Mouse (Mus musculus) monocyte, adult 2 months (primary cell): ENCODE measurements around the gene Fstl5.
"Not testable (repeated sequence)": the region's sequence is repeated elsewhere in the genome, so short reads cannot be mapped to it uniquely, and the experiment has no call there.

Experiments
- DNase-seq, 2 experiments: peaks; one replicate each; pipeline ENCODE4 v3.0.0; 2022; ENCODE audit warnings: low spot score in 2 of 2, low read depth in 1 of 2

Gene Fstl5

DNA sequence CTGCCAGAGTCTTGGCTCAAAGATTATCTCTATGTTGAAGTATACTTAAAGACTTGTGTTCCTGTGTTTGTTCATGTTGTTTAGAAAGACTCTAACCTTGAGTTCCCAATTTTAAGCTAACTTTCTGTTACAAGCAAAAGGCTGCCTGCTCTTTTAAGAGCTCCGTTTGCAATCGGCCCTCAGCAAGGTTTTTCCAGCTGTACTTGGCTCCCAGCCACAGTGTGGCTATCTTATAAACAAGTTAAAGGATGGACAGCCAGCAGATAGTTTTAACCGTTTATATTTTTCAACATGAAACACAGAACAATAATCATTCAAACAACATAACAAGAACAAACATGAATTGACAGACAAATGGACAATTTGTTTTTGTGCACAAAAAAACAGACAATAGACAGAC, 433.8 kb downstream of the Fstl5 start:
- DNase-seq = not testable (repeated sequence)

DNA sequence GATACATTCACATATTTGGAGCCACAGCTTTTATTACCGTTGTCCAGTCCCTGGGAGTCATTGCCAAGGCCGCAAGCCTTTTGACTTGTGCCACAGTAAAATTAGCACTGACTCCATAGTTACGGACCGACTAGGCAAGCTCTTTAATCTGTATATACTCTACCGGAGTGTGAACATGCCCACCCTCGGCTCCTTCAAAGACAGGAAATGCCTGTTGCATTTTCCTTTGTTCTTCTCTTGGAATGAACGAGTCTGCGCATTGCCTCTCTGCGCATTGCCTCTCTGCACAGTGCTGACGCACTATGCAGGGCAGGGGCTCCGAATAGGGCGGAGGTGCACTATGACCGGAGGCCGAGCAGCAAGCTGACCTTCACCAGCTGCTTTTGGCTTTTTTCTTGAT, 434.7 kb downstream of the Fstl5 start:
- DNase-seq = no peak

DNA sequence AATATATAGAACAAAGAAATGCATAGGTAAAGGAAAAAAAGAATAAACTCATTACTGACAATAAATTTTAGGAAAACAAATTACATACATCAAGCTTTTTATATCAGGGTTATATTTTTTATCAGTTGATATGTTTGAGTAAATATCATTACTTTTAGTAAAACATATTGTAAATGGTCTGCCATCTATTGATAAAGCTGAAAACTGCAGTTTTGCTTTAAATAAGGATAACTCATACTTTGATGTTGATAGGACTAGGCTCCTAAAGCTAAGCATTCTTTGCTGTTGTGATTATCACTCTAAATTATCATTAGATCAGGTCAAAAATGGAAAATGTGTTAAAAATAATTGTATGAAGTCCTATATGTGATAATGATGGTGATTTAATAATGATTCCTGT, 493.3 kb downstream of the Fstl5 start:
- DNase-seq = no peak

DNA sequence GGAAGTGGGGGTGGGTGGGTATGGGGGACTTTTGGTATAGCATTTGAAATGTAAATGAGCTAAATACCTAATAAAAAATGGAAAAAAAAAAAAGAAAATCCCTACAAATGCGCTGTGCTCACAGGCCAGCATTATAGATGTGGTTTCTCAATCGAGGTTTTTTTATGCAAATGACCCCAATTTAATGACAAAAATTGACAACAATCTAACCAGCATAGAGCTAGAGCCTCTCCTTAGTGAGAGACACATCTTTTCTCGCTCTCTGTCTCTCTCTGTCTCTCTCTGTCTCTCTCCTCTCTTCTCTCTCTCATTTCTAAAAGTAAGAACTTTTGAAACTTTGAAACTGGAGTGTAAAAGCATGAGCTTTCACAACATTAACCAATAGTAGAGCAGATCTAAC, 498.4 kb downstream of the Fstl5 start:
- DNase-seq = no peak

DNA sequence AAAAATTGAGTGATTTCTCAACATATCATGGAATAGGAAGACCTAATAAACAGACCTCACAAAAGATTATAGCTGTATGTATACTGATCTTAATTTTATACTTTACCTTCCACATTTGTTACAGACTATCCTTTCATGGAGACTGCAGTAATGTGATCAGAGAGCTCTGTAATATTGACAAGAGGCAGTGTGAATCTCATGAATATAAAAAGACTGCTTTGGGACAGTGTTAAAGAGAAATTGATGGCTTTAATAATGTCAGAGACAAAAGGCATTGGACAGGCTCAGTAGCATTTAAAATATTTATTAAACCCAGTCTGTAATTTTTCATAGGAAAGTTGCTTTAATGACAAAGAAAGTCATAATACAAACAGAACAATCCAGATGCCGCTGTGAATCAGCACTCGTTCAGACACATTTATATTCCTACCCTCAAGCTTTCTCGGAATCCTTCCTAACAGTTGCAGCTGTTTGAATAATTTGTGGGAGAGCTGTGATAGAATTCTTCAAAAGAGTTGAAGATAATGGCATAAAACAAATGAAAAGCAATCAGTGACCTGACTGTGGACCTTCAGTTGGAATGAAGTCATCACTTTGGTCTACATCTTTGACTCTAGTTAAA, 499.0 kb downstream of the Fstl5 start:
- no peak for DNase-seq

DNA sequence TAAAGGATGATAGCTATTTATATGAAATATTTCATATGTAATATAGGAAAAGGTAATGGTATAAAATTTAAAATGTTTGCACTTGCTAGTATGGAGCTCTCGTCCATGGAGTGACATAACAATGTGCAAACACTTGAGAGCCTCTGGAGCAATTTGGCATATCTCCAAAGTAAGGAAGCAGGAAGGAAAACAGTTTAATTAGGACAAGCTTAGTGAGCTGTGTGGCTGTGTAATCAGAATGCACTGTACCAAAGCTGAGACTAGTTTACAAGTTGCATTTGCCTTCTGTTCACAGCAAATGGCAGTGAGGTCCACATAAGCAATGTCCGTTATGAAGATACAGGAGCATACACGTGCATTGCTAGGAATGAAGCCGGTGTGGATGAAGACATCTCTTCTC, 519.1 kb downstream of the Fstl5 start:
- DNase-seq = no peak

DNA sequence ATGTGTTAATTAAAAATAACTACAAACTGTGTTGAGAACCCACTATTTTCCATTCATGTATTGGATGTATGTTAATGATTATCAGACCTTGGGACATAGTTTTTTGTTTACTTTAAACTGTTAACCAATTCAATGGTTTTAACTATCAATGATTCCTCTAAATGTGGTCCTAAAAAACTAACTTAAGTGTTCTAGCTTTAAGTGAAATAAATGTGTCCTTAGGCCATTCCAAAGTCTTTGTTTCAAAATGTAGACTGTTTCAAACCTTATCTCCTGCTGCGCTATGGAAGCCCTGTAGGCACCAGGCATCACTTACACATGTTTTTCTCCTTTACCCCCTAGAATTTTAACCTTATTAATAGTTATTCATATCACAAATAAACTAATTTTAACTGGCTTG, 546.0 kb downstream of the Fstl5 start:
- DNase-seq = no peak

DNA sequence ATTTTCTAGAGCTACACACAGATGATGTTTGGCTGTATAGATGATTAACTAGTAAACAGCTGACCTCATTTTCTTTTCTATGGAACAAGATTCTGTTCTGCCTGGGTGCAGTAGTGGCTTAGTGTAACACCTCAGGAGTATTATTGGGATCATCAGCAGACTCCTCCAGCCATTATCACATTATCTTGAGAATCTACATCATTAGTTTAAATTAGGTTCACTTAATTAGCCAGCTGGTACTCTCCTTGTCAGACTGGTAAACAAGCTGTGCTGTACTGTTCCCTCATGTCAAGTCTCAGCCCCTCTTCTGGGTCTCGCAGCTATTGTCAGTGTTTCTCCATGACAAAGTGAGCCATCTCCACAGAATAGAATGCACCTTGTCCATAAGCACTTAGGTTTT, 580.2 kb downstream of the Fstl5 start:
- no peak for DNase-seq

DNA sequence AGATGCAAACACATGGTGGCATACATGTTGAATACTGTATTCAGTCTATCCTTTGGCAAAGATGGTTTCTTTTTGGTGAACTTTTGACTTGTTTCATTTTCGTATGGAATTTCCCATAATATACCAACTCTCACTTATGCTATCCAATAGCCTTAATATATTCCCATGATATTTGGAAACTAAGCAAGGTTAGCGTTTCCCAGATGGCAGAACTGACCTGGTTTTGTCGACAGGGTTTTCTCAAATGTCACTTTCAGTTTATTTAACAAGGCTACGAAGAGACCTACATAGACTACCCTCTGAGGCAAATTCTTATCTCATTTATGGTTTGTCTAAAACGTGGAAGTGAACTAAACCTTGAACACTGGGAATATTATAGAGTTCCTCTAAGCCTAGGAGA, 596.8 kb downstream of the Fstl5 start:
- no peak for DNase-seq

DNA sequence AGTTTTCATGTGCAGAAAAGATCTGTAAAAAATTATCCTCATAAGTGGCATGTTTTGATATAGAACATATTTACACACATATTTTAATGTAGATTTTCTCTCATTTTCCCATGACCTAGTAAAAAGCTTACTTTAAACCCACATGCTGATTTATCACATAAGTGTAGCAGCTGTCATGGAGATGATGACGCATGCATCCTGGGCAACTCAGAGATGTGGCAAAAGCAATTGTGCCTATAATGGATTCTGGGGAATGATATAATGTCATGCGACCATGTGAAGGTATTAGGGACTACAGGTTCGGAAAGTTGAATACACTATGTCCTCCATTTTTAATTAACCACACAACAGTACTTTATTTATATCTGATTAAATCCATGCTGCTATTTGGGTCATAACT, 601.9 kb downstream of the Fstl5 start:
- DNase-seq = no peak

DNA sequence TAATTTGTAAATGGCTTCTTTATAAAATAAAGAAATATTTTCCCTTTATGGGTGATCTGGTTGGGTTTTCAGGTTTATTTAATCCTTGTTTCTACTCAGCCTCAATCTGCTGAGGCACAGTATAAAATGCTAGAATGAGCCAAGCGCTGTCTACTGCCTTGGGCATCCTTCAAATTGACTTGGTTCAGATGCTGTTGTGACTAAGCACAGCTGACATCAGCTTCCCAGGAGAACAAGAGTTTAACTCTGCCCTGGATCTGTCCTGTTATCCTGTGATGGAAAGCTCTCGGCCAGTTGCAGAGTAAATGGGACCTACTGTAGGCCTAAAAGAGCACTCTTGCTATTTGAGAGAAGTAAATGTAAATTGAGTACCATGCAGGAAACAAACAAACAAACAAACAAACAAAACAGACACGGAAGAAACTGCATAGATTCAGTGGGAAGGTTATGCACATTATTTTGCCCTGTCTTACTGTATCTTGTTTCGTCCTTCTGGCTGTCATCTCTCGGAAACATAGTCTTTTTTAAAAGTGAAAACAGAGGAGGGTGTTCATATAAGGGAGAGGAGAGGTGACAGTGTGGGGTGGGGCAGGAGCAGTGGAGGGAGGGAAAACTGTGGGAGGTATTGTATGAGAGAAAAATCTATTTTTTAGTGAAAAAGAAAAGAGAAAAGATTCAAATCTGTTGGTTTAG, 605.9 kb downstream of the Fstl5 start:
- no peak for DNase-seq

DNA sequence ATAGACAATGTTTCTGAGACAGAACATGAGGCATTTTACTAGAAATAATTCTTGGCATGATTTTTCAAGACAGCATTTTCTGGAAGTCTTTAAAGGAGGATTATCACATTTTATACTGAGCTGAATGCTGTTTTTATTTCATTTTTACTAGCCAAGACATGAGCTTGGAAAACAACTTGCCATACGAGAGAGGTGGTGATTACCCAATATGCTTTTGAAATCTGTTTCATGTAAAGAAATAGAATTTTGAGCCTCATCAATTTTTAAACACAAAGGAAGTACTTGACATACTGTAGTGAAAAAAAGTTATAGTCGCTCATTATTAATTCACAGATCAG, 606.4 kb downstream of the Fstl5 start:
- DNase-seq = no peak

DNA sequence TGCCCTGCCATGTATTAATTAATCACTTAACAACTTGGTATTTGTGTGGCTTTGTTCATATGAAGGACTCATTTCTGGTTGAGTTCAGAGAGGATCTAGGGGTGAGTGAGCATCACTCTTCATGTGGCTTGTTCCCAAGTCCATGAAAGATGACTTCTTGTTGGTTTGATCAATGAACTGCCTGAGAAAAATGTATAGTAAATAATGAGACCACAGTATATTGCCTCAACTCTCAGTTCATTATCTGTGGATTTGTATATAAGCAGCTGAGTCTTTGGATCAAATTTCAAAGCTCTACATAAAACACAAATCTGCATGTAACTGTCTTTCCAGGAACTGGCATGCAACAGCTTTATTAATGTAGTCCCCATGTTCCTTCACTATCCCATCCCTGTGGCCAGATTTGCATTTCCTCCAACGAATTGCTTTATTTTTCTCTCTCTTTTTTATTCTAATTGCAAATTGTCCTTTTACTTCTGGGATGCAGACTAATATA, 623.1 kb downstream of the Fstl5 start:
- no peak for DNase-seq

DNA sequence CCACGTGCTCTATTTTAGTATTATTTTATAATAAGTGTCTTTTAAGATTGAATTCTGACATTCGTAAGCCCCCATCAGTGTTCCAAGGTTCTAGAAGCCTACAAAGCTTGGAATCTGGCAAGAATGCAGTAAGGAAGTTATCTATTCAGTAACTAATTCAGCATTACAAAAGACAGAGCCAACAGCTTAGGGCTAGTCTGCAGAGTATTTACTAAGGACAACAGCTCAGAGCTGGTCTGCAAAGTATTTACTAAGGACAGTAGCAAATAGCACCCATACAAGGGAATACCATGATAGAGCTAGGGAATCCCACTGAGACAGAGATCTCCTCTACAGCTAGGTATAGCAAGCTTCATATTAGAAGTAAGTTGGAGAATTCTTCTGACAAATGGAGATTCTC, 665.2 kb downstream of the Fstl5 start:
- DNase-seq = no peak
